Mouse (Mus musculus) cortical plate, adult 2 months (tissue): ENCODE measurements around the gene Abo.

Experiments
- CTCF ChIP-seq: fragments of 200-500 bp; IDR thresholded peaks from 2 replicates; pipeline ENCODE4 v1.5.1; 2011; ENCODE audit warnings: mild to moderate bottlenecking, control low read depth, low read length; ENCODE audit not compliant: insufficient read depth; ENCODE audit errors: extremely low read depth
- POLR2A ChIP-seq: fragments of 200-500 bp; IDR thresholded peaks from 2 replicates; pipeline ENCODE4 v1.6.1; 2011; ENCODE audit warnings: mild to moderate bottlenecking, low read length, control low read depth; ENCODE audit not compliant: insufficient read depth; ENCODE audit errors: extremely low read depth

DNA sequence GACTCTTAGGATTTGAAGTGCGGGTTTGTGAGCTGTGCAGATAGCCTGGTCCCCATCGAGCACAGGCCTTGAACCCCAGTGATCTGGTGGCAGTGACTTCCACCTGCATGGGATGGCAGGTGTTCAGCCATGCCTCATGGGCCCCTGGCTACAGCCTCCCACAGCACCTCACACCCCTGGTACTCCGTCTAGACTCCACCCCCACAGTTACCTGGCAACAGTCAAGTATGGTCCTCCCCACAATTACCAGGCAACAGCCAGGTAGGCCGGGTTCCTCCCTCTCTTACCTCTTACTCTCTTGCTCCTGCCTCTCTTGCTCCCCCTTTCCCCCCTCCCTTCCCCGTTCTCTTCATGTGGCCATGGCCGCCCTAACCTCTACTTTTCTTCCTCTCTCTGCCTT lies 5.9 kb upstream of the Abo start:
- no peak for TF ChIP-seq CTCF
- TF ChIP-seq POLR2A: no peak
